9 mouse cellular contexts compared by ENCODE assay signal in the genomic region with DNA sequence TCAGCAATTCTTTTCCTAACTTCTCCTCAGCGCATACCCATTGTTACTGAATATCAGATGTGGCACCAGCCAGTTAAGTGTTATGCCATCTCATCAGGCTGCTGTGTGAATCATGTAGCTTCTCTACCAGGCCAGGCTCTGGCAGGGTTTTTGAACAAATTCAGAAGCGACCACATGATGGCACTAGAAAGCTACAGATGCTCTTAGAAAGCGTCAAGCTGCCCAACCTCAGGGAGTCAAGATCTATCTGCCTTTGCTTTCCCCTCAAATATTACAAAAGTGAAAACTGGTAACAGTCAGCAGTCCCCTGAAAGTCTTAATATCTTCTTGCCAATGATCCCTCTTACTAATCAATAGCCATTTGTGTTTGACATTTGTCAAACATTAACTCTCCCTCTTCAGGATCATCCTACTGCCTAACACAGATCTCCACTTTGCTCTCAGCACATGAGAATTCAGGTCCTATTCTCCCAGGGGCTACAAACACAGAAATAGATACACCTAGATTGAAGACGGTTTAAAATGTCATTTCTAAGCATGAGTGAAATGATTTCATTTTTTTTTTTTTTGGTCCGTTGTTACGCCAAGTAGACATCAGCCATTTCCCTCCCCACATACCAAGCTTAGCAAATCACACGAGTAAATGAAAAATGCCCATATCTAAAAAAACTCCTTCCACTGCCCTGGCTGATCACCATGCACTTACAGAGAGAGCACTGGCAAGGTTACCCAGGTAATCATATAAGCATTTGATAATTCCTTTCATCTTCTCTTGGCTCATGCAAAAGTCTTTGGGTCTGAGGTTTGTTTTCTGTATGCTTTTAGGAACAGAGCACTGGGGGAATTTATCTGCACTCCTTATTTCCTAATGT.
DNase-seq lines count a peak whose midpoint lies in the region; ATAC-seq and TF ChIP-seq lines count a peak whose summit lies in the region.
"Had no signal": no experiment of that assay in that cellular context is flagged by ENCODE, and none has a peak within 500 bp of the region (broad histone marks: within the 10 kb centered on the region; RNA-seq: fewer than 3 reads in every experiment).

No protein-coding gene starts in this region.

- ATAC-seq in heart, embryonic 11.5 days (replicated peaks; ENCODE audit: insufficient number of reproducible peaks, low FRiP score, low TSS enrichment) = no peak
- peak; percentile 58; the same call in 1 of the 2 replicates for ATAC-seq in intestine, embryonic 15.5 days

- H3K27me3 ChIP-seq in heart, adult 2 months (ENCODE audit: control insufficient read depth, insufficient read depth, low read length) = no peaks in the 10 kb centered on the region
- H3K27me3 ChIP-seq in heart, embryonic 11.5 days (ENCODE audit: control insufficient read depth, insufficient read depth, low read length) = no peaks in the 10 kb centered on the region
- no peaks in the 10 kb centered on the region for H3K27me3 ChIP-seq in intestine, embryonic 15.5 days (replicated peaks)
- no peaks in the 10 kb centered on the region for H3K27me3 ChIP-seq in midbrain, embryonic 10.5 days (ENCODE audit: low read depth, poor library complexity, severe bottlenecking)

- H3K9ac ChIP-seq in heart, adult 2 months (ENCODE audit: low read depth, low read length) = no peak overlapping the region
- H3K9ac ChIP-seq in heart, embryonic 11.5 days (ENCODE audit: low read depth, low read length) = no peak overlapping the region
- H3K9ac ChIP-seq in intestine, embryonic 15.5 days = no peak overlapping the region

- H3K4me2 ChIP-seq in heart, embryonic 11.5 days = no peak overlapping the region
- no peak overlapping the region for H3K4me2 ChIP-seq in intestine, embryonic 15.5 days (replicated peaks)

- no peaks in the 10 kb centered on the region for H3K79me2 ChIP-seq in heart, adult 2 months (replicated peaks; ENCODE audit: control insufficient read depth, insufficient read depth, low read length)

- H3K27ac ChIP-seq in heart, adult 2 months = no peak overlapping the region
- H3K27ac ChIP-seq in heart, embryonic 11.5 days (ENCODE audit: low read depth, low read length) = no peak overlapping the region
- no peak overlapping the region for H3K27ac ChIP-seq in intestine, embryonic 15.5 days
- no peak overlapping the region for H3K27ac ChIP-seq in midbrain, embryonic 10.5 days (replicated peaks)
- H3K27ac ChIP-seq: macrophage had no signal

- WGBS in heart, adult 2 months = 39% methylated on average over 7 of the region's 7 CpGs
- 42% methylated on average over 7 of the region's 7 CpGs for WGBS in heart, embryonic 11.5 days (ENCODE audit: insufficient replicate concordance)
- 43% methylated on average over 7 of the region's 7 CpGs for WGBS in intestine, embryonic 15.5 days
- WGBS in midbrain, embryonic 10.5 days = 60% methylated on average over 7 of the region's 7 CpGs

- intact Hi-C loops in heart, adult 2 months (cut with DNase I) = loop anchor here (5.0 kb wide), 3 partner anchors 214 to 1904 kb away; partner anchors contain the start of gene Man1a
- intact Hi-C loops in left cerebral cortex, postnatal 14 days (cut with DNase I) = loop anchor here (10.0 kb wide), 1 partner anchor 211 kb away; the partner anchor contains the start of gene Man1a

- no peaks in the 10 kb centered on the region for H3K9me3 ChIP-seq in heart, embryonic 11.5 days (replicated peaks; ENCODE audit: control insufficient read depth, low read length)
- no peaks in the 10 kb centered on the region for H3K9me3 ChIP-seq in intestine, embryonic 15.5 days
- no peaks in the 10 kb centered on the region for H3K9me3 ChIP-seq in midbrain, embryonic 10.5 days (replicated peaks)

- peak; percentile 83 for TF ChIP-seq CTCF in heart, adult 2 months (IDR thresholded peaks at IDR 0.05)

- H3K4me1 ChIP-seq in heart, adult 2 months (ENCODE audit: control insufficient read depth, insufficient read depth, low read length) = no peaks in the 10 kb centered on the region
- H3K4me1 ChIP-seq in heart, embryonic 11.5 days (ENCODE audit: control insufficient read depth, insufficient read depth, low read length) = no peaks in the 10 kb centered on the region
- no peaks in the 10 kb centered on the region for H3K4me1 ChIP-seq in intestine, embryonic 15.5 days (replicated peaks)
- no peaks in the 10 kb centered on the region for H3K4me1 ChIP-seq in midbrain, embryonic 10.5 days

- TF ChIP-seq POLR2A in heart, adult 2 months (IDR thresholded peaks at IDR 0.05; ENCODE audit: insufficient read depth, low read depth, low read length) = no peak

- H3K4me3 ChIP-seq in heart, adult 2 months = no peak overlapping the region
- H3K4me3 ChIP-seq in heart, embryonic 11.5 days (ENCODE audit: low read depth, low read length) = no peak overlapping the region
- H3K4me3 ChIP-seq in intestine, embryonic 15.5 days (replicated peaks) = no peak overlapping the region
- no peak overlapping the region for H3K4me3 ChIP-seq in midbrain, embryonic 10.5 days

- TF ChIP-seq EP300 in heart, adult 2 months (IDR thresholded peaks at IDR 0.05; ENCODE audit: insufficient read depth, low read depth, low read length) = 0 out of 2 replicates have a peak, but pooled peaks have one; percentile 32

- DNase-seq in heart, adult 2 months = peak; percentile 34 to 38
- DNase-seq in cerebellum, adult 11-12 months = peak; percentile 2
- peak; percentile 52 for DNase-seq in forelimb bud, embryonic 11.5 days (ENCODE audit: low read depth, low spot score)
- peak; percentile 52 to 81 for DNase-seq in left cerebral cortex, postnatal 14 days (ENCODE audit: low spot score in 2 of 2)
- DNase-seq in midbrain, embryonic 10.5 days (ENCODE audit: low spot score) = peak; percentile 38
- DNase-seq in skeletal muscle tissue, adult 2 months (ENCODE audit: low read depth, low spot score) = peak; percentile 56

- no peaks in the 10 kb centered on the region for H3K36me3 ChIP-seq in heart, adult 2 months (ENCODE audit: control insufficient read depth, insufficient read depth, low read length)
- H3K36me3 ChIP-seq in heart, embryonic 11.5 days (ENCODE audit: control insufficient read depth, insufficient read depth, low read length) = no peaks in the 10 kb centered on the region
- no peaks in the 10 kb centered on the region for H3K36me3 ChIP-seq in intestine, embryonic 15.5 days
- H3K36me3 ChIP-seq in midbrain, embryonic 10.5 days = no peaks in the 10 kb centered on the region

Comparison
In these comparisons a context has a peak if more than half of its experiments do, and no peak if none do; other contexts are left out.
1. DNase-seq: peak in every context shown above with its lines; median percentile 66 in left cerebral cortex, postnatal 14 days; 56 in skeletal muscle tissue, adult 2 months; 52 in forelimb bud, embryonic 11.5 days; 38 in midbrain, embryonic 10.5 days; 36 in heart, adult 2 months; 2 in cerebellum, adult 11-12 months.